Mouse (Mus musculus) midbrain, embryonic 11.5 days (tissue): Measurements from ENCODE around the gene Thsd4. TPM values are rescaled to one million over a fixed set of nuclear protein-coding genes. Genes with fewer than 3 reads are reported as not detected.

Source experiments
- ATAC-seq: fragments of 200-750 bp; cut with Nextera tagmentation; 2 replicates; pipeline ENCODE4 v1.8.0; 2017; ENCODE audit warnings: moderate TSS enrichment, moderate library complexity; ENCODE audit not compliant: low FRiP score
- DNase-seq: peaks from one replicate; pipeline ENCODE4 v3.0.0; 2015; ENCODE audit warnings: low spot score; ENCODE audit errors: missing footprints
- H3K27ac ChIP-seq: fragments of 300-500 bp; sonication (generic); 2 replicates; pipeline ENCODE4 v1.5.1; 2014; ENCODE audit warnings: low read depth, low read length
- H3K27me3 ChIP-seq: fragments of 300-500 bp; sonication (generic); 2 replicates; pipeline ENCODE4 v1.6.1; 2014; ENCODE audit warnings: mild to moderate bottlenecking, low read length, moderate library complexity, mixed read lengths; ENCODE audit not compliant: control insufficient read depth, insufficient read depth
- H3K36me3 ChIP-seq: fragments of 300-500 bp; sonication (generic); 2 replicates; pipeline ENCODE4 v1.6.1; 2014; ENCODE audit warnings: mild to moderate bottlenecking, low read length, moderate library complexity, mixed read lengths; ENCODE audit not compliant: control insufficient read depth, insufficient read depth
- H3K4me1 ChIP-seq: fragments of 300-500 bp; sonication (generic); 2 replicates; pipeline ENCODE4 v1.6.1; 2014; ENCODE audit warnings: low read length; ENCODE audit not compliant: control insufficient read depth, insufficient read depth
- H3K4me2 ChIP-seq: fragments of 300-500 bp; sonication (generic); 2 replicates; pipeline ENCODE4 v1.6.1; 2014; ENCODE audit warnings: mild to moderate bottlenecking, moderate library complexity
- H3K4me3 ChIP-seq: fragments of 300-500 bp; sonication (generic); 2 replicates; pipeline ENCODE4 v1.5.1; 2014; ENCODE audit warnings: low read depth, low read length
- H3K9ac ChIP-seq: fragments of 300-500 bp; sonication (generic); 2 replicates; pipeline ENCODE4 v1.6.1; 2014; ENCODE audit warnings: low read length
- H3K9me3 ChIP-seq: fragments of 300-500 bp; sonication (generic); 2 replicates; pipeline ENCODE4 v1.6.1; 2016; ENCODE audit warnings: low read length; ENCODE audit not compliant: control insufficient read depth
- WGBS: fragments of 180-500 bp; shearing (Covaris S2); extraction: QIAGEN DNeasy Blood & Tissue Kit; methylation state at CpG from one replicate; pipeline ENCODE4 v1.1.7; 2014; 5-methylcytosine and 5-hydroxymethylcytosine counted together
- polyA plus RNA-seq: library from polyadenylated mRNA; unstranded; fragments of >200 nt; fragmentation: Nextera tagmentation; extraction: Ambion mirVana; gene quantifications from 2 replicates; pipeline ENCODE4 v1.2.1, GENCODE M21; 2014

The Thsd4 gene
- polyA plus RNA-seq, 1 experiment from 2014 or later = 6.4 TPM

DNA sequence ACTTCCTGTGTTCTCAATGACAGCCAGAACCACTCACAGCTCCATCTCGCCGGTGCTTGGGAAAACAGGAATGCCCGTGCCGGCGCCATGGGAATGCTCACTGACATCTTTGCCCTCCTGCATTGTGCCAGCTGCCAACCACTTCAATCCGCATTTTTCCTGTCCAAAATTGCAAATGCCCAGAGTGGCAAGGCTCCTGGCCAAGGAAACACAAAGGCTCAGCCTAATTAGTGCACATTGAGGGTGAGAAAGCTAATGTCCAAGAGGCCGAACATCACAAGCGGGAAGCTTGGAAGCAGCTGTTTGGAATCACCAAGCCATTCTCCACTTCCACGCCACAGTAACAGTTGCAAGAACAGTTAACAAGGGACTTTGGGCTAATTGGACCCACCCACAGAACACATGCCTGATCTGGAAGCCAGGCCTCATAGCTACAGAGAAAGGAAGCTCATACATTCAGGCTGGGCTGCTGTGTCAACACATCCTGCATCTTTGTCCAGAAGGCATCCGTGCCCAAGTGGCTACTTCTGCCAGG, 210.2 kb downstream of the Thsd4 start:
- Histone ChIP-seq H3K9me3 (no peaks in the 10 kb centered on the region), H3K27ac (no peak overlapping the region), H3K9ac (no peak overlapping the region), H3K4me3 (no peak overlapping the region), H3K36me3 (no peaks in the 10 kb centered on the region), H3K27me3 (no peaks in the 10 kb centered on the region), H3K4me1 (peaks cover 4% of the 10 kb centered on the region; the same call in 1 of the 2 replicates), H3K4me2 (no peak overlapping the region)
- ATAC-seq (no peak), DNase-seq (peak; percentile 72)
- 87% methylated on average over 10 of the region's 10 CpGs for WGBS

DNA sequence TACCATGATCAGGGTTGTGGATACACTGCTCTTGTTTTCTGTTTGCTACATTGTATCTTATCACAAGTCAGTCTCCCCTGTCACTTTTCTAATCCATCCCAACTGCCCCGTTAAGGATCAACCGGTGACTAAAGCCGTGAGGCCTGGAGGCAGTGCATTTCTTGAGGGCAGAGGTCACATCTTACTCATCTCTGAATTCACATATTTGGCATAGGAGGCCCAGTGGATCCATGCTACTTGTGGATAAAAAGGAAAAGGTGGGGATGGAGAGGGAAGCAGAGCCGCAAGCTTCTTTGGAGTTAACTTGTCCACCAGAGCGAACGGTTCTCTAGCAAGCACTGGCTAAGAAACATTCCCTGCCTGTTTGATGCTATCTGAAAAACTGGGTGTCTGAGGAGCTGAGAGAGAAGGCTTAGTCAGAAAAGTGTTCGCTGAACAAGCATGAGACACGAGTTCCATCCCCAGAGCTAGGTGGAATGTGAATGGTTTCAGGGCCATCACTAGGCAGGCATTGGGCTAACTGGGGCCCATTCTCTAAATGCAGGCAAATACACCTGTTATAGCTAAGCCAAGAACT, 211.0 kb downstream of the Thsd4 start:
- Histone ChIP-seq H3K27me3 (no peaks in the 10 kb centered on the region), H3K27ac (no peak overlapping the region), H3K36me3 (no peaks in the 10 kb centered on the region), H3K9me3 (no peaks in the 10 kb centered on the region), H3K4me1 (peaks cover 4% of the 10 kb centered on the region; the same call in 1 of the 2 replicates), H3K9ac (no peak overlapping the region), H3K4me3 (no peak overlapping the region), H3K4me2 (no peak overlapping the region)
- WGBS = 74% methylated on average over 8 of the region's 8 CpGs
- ATAC-seq (no peak), DNase-seq (peak; percentile 70)

DNA sequence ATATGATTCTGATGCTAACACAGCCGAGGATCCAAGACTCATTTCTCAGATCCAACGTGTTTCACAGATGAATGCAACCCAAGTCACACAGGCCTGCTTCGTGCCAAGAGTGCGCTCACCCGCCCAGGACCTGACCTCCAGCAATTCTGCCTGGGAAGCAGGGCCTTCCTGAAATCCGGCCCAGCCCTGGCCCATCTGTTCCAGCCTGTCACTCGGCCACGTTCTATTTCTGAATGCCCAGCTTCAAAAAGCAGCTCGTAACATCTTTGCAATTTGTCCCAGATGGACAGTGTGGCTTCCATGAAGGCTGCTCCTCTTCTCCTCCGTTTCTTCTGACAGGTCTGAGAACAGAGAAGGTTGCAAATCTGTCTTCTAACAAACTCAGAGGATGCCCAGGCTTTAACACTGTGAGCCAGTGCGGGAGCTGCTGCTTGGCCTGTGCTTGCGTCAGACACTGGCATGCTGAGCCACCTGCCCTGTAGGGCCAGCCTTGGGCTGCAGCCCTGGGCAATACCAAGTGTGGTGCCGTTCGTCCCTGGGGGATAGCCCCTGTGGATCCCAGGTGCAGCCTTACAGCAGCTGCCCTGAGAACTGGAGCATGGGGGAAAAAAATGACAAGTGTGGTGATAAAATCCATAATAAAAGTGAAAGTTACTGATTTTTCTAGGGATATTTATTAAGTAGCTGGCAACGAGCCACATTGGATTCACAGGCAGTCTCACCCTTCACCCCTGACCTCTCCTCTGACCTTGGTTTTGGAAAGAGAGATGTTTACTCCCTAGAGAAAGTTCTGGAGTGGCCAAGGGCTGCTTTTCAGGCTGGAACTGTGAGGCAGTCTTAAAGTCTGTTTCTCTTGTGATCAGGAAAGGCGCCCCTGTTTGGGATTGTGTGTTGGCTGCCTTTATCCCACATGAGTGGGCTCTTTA, 211.8 kb downstream of the Thsd4 start:
- Histone ChIP-seq H3K4me1 (peaks cover 4% of the 10 kb centered on the region; the same call in 1 of the 2 replicates), H3K27me3 (no peaks in the 10 kb centered on the region), H3K9ac (no peak overlapping the region), H3K9me3 (no peaks in the 10 kb centered on the region), H3K4me3 (no peak overlapping the region), H3K4me2 (no peak overlapping the region), H3K27ac (no peak overlapping the region), H3K36me3 (no peaks in the 10 kb centered on the region)
- ATAC-seq (no peak), DNase-seq (peak; percentile 78)
- 69% methylated on average over 16 of the region's 16 CpGs for WGBS

DNA sequence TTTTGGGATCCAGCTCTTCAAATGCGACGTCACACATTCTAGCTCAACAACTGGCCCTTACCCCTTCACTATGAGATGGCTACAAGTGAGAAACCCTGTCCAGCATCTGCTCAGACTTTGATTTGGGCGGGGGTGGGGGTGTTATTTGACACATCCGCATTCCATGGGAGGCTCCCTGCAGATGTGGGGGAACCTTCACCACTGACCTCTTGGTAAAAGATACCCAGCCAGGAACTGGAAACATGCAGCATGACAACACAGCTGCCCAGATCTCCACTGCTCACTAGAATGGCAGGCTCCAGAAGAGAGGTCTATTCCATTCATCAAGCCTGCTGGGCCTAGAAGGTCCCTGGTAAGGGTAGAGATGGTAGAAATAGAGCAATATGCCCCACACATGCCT, 213.7 kb downstream of the Thsd4 start:
- peaks cover 4% of the 10 kb centered on the region; the same call in 1 of the 2 replicates for H3K4me1 ChIP-seq
- H3K9ac ChIP-seq = no peak overlapping the region
- 81% methylated on average over 4 of the region's 4 CpGs for WGBS
- no peaks in the 10 kb centered on the region for H3K36me3 ChIP-seq
- H3K4me3 ChIP-seq = no peak overlapping the region
- ATAC-seq (no peak), DNase-seq (no peak)
- H3K27ac ChIP-seq = no peak overlapping the region
- no peaks in the 10 kb centered on the region for H3K27me3 ChIP-seq
- no peaks in the 10 kb centered on the region for H3K9me3 ChIP-seq
- no peak overlapping the region for H3K4me2 ChIP-seq

DNA sequence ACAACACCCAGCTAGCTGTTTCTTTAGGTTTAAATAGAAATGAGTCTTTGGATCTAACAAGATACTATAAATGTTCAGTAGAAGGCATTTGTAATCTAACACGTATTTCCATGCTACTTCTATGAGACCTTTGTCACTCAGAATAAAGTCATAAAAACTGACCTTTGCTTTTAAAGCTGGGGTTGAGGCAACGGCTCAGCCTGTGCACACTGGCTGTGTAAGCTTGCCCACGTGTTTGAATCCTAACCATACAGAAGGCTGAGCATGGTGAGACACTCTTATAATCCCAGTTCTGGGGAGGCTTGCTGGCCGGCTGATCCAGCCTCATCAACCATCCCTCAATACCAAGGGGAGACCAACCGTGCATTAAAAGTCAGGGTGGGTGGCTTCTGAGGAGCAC, 214.4 kb downstream of the Thsd4 start:
- Histone ChIP-seq H3K36me3 (no peaks in the 10 kb centered on the region), H3K9ac (no peak overlapping the region), H3K27me3 (no peaks in the 10 kb centered on the region), H3K9me3 (no peaks in the 10 kb centered on the region), H3K27ac (no peak overlapping the region), H3K4me1 (peaks cover 4% of the 10 kb centered on the region; the same call in 1 of the 2 replicates), H3K4me2 (no peak overlapping the region), H3K4me3 (no peak overlapping the region)
- ATAC-seq (no peak), DNase-seq (no peak)
- WGBS = 79% methylated on average over 5 of the region's 5 CpGs

DNA sequence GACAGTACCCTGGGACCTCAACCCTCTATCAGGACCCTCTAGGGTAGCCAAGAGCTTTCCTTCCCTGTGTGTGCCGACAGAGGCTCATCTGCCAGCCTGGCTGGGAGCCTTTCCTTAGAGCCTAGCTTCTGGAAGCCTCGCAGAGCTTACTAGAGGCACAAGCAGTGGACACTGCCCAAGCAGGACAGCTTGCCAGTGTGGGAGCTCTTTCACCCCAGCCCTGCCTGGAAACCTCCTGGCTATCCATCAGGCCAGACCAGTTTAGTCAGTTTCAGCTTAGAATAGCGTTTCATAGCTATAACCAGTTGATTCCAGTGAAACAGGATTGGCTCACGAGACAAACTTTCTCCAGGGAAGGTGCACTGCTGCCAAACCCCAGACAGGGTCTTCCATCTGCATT, 215.6 kb downstream of the Thsd4 start:
- DNase-seq = no peak
- no peak for ATAC-seq
- 94% methylated on average over 4 of the region's 4 CpGs for WGBS
- Histone ChIP-seq H3K4me3 (no peak overlapping the region), H3K27me3 (no peaks in the 10 kb centered on the region), H3K4me2 (no peak overlapping the region), H3K9ac (no peak overlapping the region), H3K36me3 (no peaks in the 10 kb centered on the region), H3K9me3 (no peaks in the 10 kb centered on the region; the same call in 1 of the 2 replicates), H3K27ac (no peak overlapping the region), H3K4me1 (peaks cover 4% of the 10 kb centered on the region; the same call in 1 of the 2 replicates)

DNA sequence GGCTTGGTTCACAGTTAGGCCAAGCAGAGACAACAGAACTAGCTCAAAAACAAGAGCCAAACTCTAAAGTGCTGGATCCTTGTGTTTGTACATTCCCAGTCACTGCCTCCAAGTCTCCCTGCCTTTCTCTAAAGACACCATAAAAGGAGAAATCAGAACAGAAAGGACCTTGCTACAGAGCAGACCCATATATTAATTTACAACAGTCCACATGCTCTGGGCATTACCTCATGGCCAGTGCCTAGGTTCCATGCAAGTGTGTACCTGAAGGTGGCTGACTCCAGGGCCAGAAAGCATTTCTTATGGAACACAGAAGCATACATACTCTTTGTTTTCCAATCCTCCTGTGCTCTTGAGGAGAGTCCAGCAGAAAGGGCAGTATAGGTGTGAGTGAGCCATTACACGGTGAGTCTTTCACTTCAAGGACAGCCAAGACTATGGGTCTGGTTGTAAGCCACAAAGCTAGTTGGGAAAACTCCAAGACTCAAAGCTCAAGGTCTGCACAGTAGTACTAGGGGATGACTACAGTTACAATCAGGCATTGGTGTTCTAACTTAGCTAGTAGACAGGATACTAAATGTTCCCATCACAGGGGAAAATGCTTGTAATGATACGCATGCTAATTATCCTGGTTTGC, 216.5 kb downstream of the Thsd4 start:
- Histone ChIP-seq H3K27me3 (no peaks in the 10 kb centered on the region), H3K36me3 (no peaks in the 10 kb centered on the region), H3K4me1 (no peaks in the 10 kb centered on the region), H3K4me3 (no peak overlapping the region), H3K4me2 (no peak overlapping the region), H3K27ac (no peak overlapping the region), H3K9ac (no peak overlapping the region), H3K9me3 (no peaks in the 10 kb centered on the region; the same call in 1 of the 2 replicates)
- 90% methylated on average over 2 of the region's 2 CpGs for WGBS
- ATAC-seq (no peak), DNase-seq (no peak)

DNA sequence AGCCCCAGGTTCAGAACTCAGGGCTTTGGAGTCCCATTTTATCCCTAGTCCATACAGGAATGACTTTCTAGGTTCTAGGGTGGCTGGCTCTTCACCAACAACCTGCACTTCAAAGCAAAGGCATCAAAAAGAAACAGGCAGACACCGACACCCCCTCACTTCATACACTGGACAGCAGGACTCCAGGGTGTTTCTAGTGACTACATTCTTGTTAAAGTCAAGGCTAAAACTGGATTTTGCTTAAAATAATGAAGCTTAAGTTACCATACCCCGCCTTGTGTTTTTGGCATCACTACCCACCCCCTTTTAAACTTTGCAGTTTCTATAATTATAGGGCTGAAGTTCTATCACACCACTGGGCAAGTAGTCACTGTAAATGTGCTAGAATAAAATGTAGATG, 225.6 kb downstream of the Thsd4 start:
- ATAC-seq = no peak
- no peak overlapping the region for H3K9ac ChIP-seq
- no peak overlapping the region for H3K4me3 ChIP-seq
- no peak overlapping the region for H3K4me2 ChIP-seq
- no peaks in the 10 kb centered on the region for H3K36me3 ChIP-seq
- H3K4me1 ChIP-seq = no peaks in the 10 kb centered on the region
- no peaks in the 10 kb centered on the region; the same call in 1 of the 2 replicates for H3K9me3 ChIP-seq
- 88% methylated on average over 2 of the region's 2 CpGs for WGBS
- no peaks in the 10 kb centered on the region for H3K27me3 ChIP-seq
- DNase-seq = no peak
- H3K27ac ChIP-seq = no peak overlapping the region
